Mouse (Mus musculus): ENCODE measurements around the gene Arhgap1.

- TF ChIP-seq CTCF (IDR thresholded peaks at IDR 0.05; ENCODE audit: low read depth) (no peak), EP300 (IDR thresholded peaks at IDR 0.05; ENCODE audit: low read depth) (no peak)
These were observed 46.5 kb downstream of the Arhgap1 start for GRCm38 (mm10) chr2:91696225-91696590.
